Mouse (Mus musculus): ENCODE results near the gene Eno1. TPM values are rescaled to one million over a fixed set of nuclear protein-coding genes. Genes with fewer than 3 reads are reported as not detected.
A peak's percentile ranks its signal among the peaks of the same experiment; 100 is the strongest.

Eno1 gene
- polyA plus RNA-seq, 1 experiment, result 500 TPM

- TF ChIP-seq GATA1 (IDR thresholded peaks at IDR 0.05; ENCODE audit: low read length), result no peak
Measured at GRCm38 (mm10) chr4:150257252-150258204, 21.0 kb downstream of the Eno1 start.

- no peak for TF ChIP-seq GATA1 (IDR thresholded peaks at IDR 0.05; ENCODE audit: low read length)
Measured at GRCm38 (mm10) chr4:150258388-150258787, 21.9 kb downstream of the Eno1 start.

- TF ChIP-seq GATA1 (IDR thresholded peaks at IDR 0.05; ENCODE audit: low read length), result no peak
Measured at GRCm38 (mm10) chr4:150259577-150259976, 23.1 kb downstream of the Eno1 start.

- TF ChIP-seq GATA1 (IDR thresholded peaks at IDR 0.05; ENCODE audit: low read length), result no peak
Measured at GRCm38 (mm10) chr4:150260111-150260510, 23.6 kb downstream of the Eno1 start.

GRCm38 (mm10) chr4:150260745-150261144, 24.2 kb downstream of the Eno1 start:
- TF ChIP-seq GATA1 (IDR thresholded peaks at IDR 0.05; ENCODE audit: low read length), result no peak

- no peak for TF ChIP-seq GATA1 (IDR thresholded peaks at IDR 0.05; ENCODE audit: low read length)
Measured at GRCm38 (mm10) chr4:150262301-150262700, 25.8 kb downstream of the Eno1 start.

- no peak for TF ChIP-seq GATA1 (IDR thresholded peaks at IDR 0.05; ENCODE audit: low read length)
Measured at GRCm38 (mm10) chr4:150264903-150265302, 28.4 kb downstream of the Eno1 start.

- no peak for TF ChIP-seq GATA1 (IDR thresholded peaks at IDR 0.05; ENCODE audit: low read length)
Measured at GRCm38 (mm10) chr4:150265471-150265870, 28.9 kb downstream of the Eno1 start.

- TF ChIP-seq GATA1 (IDR thresholded peaks at IDR 0.05; ENCODE audit: low read length), result no peak
Measured at GRCm38 (mm10) chr4:150266655-150267223, 30.2 kb downstream of the Eno1 start.

- peak; percentile 14 for TF ChIP-seq GATA1 (IDR thresholded peaks at IDR 0.05; ENCODE audit: low read length)
Measured at GRCm38 (mm10) chr4:150268674-150269653, 32.4 kb downstream of the Eno1 start.

GRCm38 (mm10) chr4:150269679-150270078, 33.2 kb downstream of the Eno1 start:
- no peak for TF ChIP-seq GATA1 (IDR thresholded peaks at IDR 0.05; ENCODE audit: low read length)

GRCm38 (mm10) chr4:150272725-150273124, 36.2 kb downstream of the Eno1 start:
- TF ChIP-seq GATA1 (IDR thresholded peaks at IDR 0.05; ENCODE audit: low read length), result peak; percentile 43

GRCm38 (mm10) chr4:150275531-150275930, 39.0 kb downstream of the Eno1 start:
- no peak for TF ChIP-seq GATA1 (IDR thresholded peaks at IDR 0.05; ENCODE audit: low read length)

- TF ChIP-seq GATA1 (IDR thresholded peaks at IDR 0.05; ENCODE audit: low read length), result no peak
Measured at GRCm38 (mm10) chr4:150280002-150280401, 43.5 kb downstream of the Eno1 start.

- no peak for TF ChIP-seq GATA1 (IDR thresholded peaks at IDR 0.05; ENCODE audit: low read length)
Measured at GRCm38 (mm10) chr4:150280459-150280858, 43.9 kb downstream of the Eno1 start.
